Mouse (Mus musculus) ES-E14 (cell line): ENCODE measurements around the gene Dapp1. TPM values are rescaled to one million over a fixed set of nuclear protein-coding genes. Genes with fewer than 3 reads are reported as not detected.

Experiments used
- DNase-seq: peaks from one replicate; pipeline ENCODE4 v3.0.0-alpha.2; 2013; ENCODE audit warnings: low read depth, low spot score
- H3K27ac ChIP-seq: 2 replicates; pipeline ENCODE4 v1.5.1; 2012; ENCODE audit warnings: low read depth, mild to moderate bottlenecking, low read length, moderate library complexity, mixed read lengths; ENCODE audit not compliant: poor library complexity, insufficient read depth, severe bottlenecking
- H3K36me3 ChIP-seq: 2 replicates; pipeline ENCODE4 v1.6.1; 2012; ENCODE audit warnings: mild to moderate bottlenecking, low read length, moderate library complexity, mixed read lengths; ENCODE audit not compliant: control insufficient read depth, poor library complexity, insufficient read depth, severe bottlenecking
- H3K4me1 ChIP-seq, 2 experiments: fragments of 150-350 bp in 1 of 2; sonication (generic) in 1 of 2; 2 replicates each; pipeline ENCODE4 v1.6.1; 2012; ENCODE audit warnings: low read length in 2 of 2, mild to moderate bottlenecking in 1 of 2, mixed read lengths in 1 of 2; ENCODE audit not compliant: control insufficient read depth in 2 of 2, insufficient read depth in 2 of 2, poor library complexity in 1 of 2
- H3K4me3 ChIP-seq, 2 experiments: fragments of 150-350 bp in 1 of 2; sonication (generic) in 1 of 2; 2 replicates each; pipeline ENCODE4 v1.5.1; 2012; ENCODE audit warnings: low read length in 2 of 2, low read depth in 1 of 2, mild to moderate bottlenecking in 1 of 2, mixed read lengths in 1 of 2; ENCODE audit not compliant: insufficient read depth in 1 of 2, poor library complexity in 1 of 2, severe bottlenecking in 1 of 2
- H3K9ac ChIP-seq: 2 replicates; pipeline ENCODE4 v1.6.1; 2012; ENCODE audit warnings: low read depth, mild to moderate bottlenecking, low read length, mixed read lengths; ENCODE audit not compliant: poor library complexity, insufficient read depth, severe bottlenecking
- H3K9me3 ChIP-seq: fragments of 150-350 bp; sonication (generic); 2 replicates; pipeline ENCODE4 v1.6.1; 2012; ENCODE audit warnings: low read depth, mild to moderate bottlenecking, low read length; ENCODE audit not compliant: control insufficient read depth, insufficient read depth
- CHD2 ChIP-seq: IDR thresholded peaks from 2 replicates; pipeline ENCODE4 v1.6.1; 2014; ENCODE audit warnings: mild to moderate bottlenecking, low read depth, low read length, inconsistent platforms
- HCFC1 ChIP-seq: IDR thresholded peaks from 2 replicates; pipeline ENCODE4 v1.6.1; 2012; ENCODE audit warnings: low read length, inconsistent platforms, borderline replicate concordance; ENCODE audit not compliant: insufficient read depth
- MAFK ChIP-seq: IDR thresholded peaks from 2 replicates; pipeline ENCODE4 v1.6.1; 2014; ENCODE audit warnings: mild to moderate bottlenecking, low read depth, low read length, inconsistent platforms; ENCODE audit not compliant: insufficient read depth
- ZC3H11A ChIP-seq: IDR thresholded peaks from 2 replicates; pipeline ENCODE4 v1.6.1; 2012; ENCODE audit warnings: low read depth, mild to moderate bottlenecking, inconsistent platforms, low read length, borderline replicate concordance
- ZNF384 ChIP-seq: IDR thresholded peaks from 2 replicates; pipeline ENCODE4 v1.6.1; 2012; ENCODE audit warnings: low read depth, low read length, inconsistent platforms
- in situ Hi-C, 2 experiments: fragments of 600-800 bp; cut with MboI; formaldehyde crosslinking; loops; one replicate each; pipeline ENCODE4 v1.15.1; 2025; ENCODE audit warnings: low sequenced_read_pairs in 2 of 2, inconsistent platforms in 1 of 2; ENCODE audit not compliant: unreplicated experiment in 2 of 2
- total RNA-seq: library from RNA; depleted of rRNA; stranded (reverse); fragments of 300-350 nt; gene quantifications from 2 replicates; pipeline ENCODE4 v1.2.3, GENCODE M21; 2012

Gene Dapp1
- total RNA-seq, 1 experiment: 6.8 TPM

DNA sequence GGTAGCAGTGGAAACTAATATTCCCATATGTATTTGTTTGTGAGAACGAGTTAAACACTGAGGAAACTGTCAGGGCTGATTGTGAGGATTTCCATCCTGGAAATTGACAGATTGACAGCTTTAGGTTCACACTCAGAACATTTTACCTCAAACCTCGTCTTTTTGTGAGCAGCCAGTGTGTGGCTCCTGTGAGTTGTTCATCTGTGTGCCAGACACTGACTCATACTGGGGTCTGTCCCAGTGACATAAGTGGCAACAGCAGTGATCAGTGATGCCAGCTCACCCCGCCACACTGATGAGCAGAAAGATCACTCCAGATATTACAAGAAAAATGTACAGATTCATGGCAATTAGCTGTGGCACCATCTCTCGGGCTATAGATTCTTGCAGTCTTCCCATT is 21.9 kb downstream of the Dapp1 start:
- Histone ChIP-seq H3K36me3 (peaks cover 2% of the 10 kb centered on the region), H3K4me1 (peaks cover 0 to 3% of the 10 kb centered on the region in 2 experiments; a peak in 3 of 4 replicates), H3K27ac (no peak overlapping the region), H3K9ac (no peak overlapping the region), H3K4me3 (no peak overlapping the region), H3K9me3 (no peaks in the 10 kb centered on the region)
- in situ Hi-C loops: no loop called here
- DNase-seq: no peak
- TF ChIP-seq HCFC1 (no peak), CHD2 (no peak), MAFK (no peak), ZC3H11A (no peak), ZNF384 (no peak)

GRCm38 (mm10) chr3:137958352-137958751 is 23.0 kb downstream of the Dapp1 start:
- Histone ChIP-seq H3K4me3 (no peak overlapping the region), H3K4me1 (peaks cover 5 to 6% of the 10 kb centered on the region in 2 experiments), H3K36me3 (peaks cover 2% of the 10 kb centered on the region), H3K9ac (no peak overlapping the region), H3K9me3 (no peaks in the 10 kb centered on the region), H3K27ac (no peak overlapping the region)
- TF ChIP-seq CHD2 (no peak), ZNF384 (no peak), HCFC1 (no peak), ZC3H11A (no peak), MAFK (no peak)
- DNase-seq: no peak
- in situ Hi-C loops: no loop called here

DNA sequence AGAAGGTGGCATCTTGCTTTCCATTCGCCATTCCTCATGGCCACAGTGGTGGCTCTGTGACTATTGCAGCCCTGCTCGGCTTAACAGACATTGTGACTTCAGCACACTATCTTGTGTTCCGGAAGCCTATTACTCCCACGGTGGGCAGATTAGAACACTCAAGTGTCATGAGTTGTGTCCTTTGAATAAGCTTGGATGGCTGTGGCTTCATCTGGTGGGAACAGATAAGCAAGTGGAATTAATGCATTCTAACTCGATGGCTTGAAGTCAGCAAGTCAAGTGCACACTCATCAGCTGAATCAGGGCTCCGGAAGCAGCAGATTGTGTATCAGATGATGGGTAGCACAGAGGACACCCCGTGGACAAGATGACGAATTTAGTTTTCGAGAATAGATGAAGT is 23.5 kb downstream of the Dapp1 start:
- no peak overlapping the region for H3K4me3 ChIP-seq
- DNase-seq: no peak
- H3K36me3 ChIP-seq: peaks cover 2% of the 10 kb centered on the region
- in situ Hi-C loops: no loop called here
- H3K9ac ChIP-seq: no peak overlapping the region
- no peaks in the 10 kb centered on the region for H3K9me3 ChIP-seq
- TF ChIP-seq HCFC1 (no peak), CHD2 (no peak), MAFK (no peak), ZNF384 (no peak), ZC3H11A (no peak)
- H3K4me1 ChIP-seq: peaks cover 7% of the 10 kb centered on the region in 2 experiments
- H3K27ac ChIP-seq: no peak overlapping the region

GRCm38 (mm10) chr3:137955560-137956081 is 25.7 kb downstream of the Dapp1 start:
- TF ChIP-seq HCFC1: no peak
- TF ChIP-seq ZNF384: no peak
- TF ChIP-seq CHD2: no peak
- no peak for TF ChIP-seq ZC3H11A
- no peak for TF ChIP-seq MAFK
- H3K36me3 ChIP-seq: peaks cover 2% of the 10 kb centered on the region; the same call in 1 of the 2 replicates
- peak overlapping the region; percentile 32; the same call in 1 of the 2 replicates for H3K9ac ChIP-seq
- H3K4me1 ChIP-seq: peaks cover 7 to 10% of the 10 kb centered on the region in 2 experiments; a peak in 3 of 4 replicates
- no peak overlapping the region for H3K27ac ChIP-seq
- no peaks in the 10 kb centered on the region for H3K9me3 ChIP-seq
- no peak for DNase-seq
- in situ Hi-C loops: no loop called here
- peak overlapping the region; percentile 12 to 42; a peak in 3 of 4 replicates for H3K4me3 ChIP-seq
